ENCODE assay signal across 21 mouse cellular contexts in the genomic region with DNA sequence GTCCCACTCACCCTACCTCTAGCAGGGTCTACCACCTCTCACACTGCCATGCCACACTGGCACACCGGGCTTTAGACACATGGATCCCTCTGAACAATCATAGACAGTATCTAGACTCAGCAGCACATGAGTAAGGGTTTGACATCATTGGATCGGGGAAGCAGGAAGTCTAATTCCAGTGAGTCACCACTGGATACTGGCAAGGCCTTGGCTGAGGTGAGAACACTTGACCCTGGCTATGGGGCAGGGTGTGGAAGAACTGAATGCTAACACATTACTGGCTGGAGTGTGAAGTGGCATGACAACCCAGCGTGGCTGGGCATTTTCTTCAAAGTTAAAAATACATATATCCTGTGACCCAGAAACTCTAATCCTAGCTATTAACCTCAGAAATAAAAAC.
DNase-seq lines count a peak whose midpoint lies in the region; ATAC-seq and TF ChIP-seq lines count a peak whose summit lies in the region.
"Had no signal": no experiment of that assay in that cellular context is flagged by ENCODE, and none has a peak within 500 bp of the region (broad histone marks: within the 10 kb centered on the region; RNA-seq: fewer than 3 reads in every experiment).

No protein-coding gene starts in this region.

- CTCF ChIA-PET in Patski (lab: Charles Lee) = no interaction called here

- WGBS in heart, embryonic 12.5 days = 64% methylated on average over 3 of the region's 3 CpGs
- WGBS in lung, postnatal 0 days = 45% methylated on average over 3 of the region's 3 CpGs
- WGBS in limb, embryonic 10.5 days = 88% methylated on average over 3 of the region's 3 CpGs

- no peak overlapping the region for H3K9ac ChIP-seq in heart, embryonic 12.5 days
- H3K9ac ChIP-seq in lung, postnatal 0 days (replicated peaks; ENCODE audit: low read depth) = no peak overlapping the region
- H3K9ac ChIP-seq: embryonic facial prominence, embryonic 15.5 days; forebrain, postnatal 0 days; heart, embryonic 15.5 days; hindbrain, embryonic 13.5 days; kidney, embryonic 15.5 days; liver, embryonic 14.5 days; neural tube, embryonic 12.5 days had no signal

- no peak overlapping the region for H3K27ac ChIP-seq in heart, embryonic 12.5 days (ENCODE audit: poor library complexity, severe bottlenecking)
- no peak overlapping the region for H3K27ac ChIP-seq in lung, postnatal 0 days (ENCODE audit: low read length)
- H3K27ac ChIP-seq in limb, embryonic 10.5 days = no peak overlapping the region
- H3K27ac ChIP-seq: embryonic facial prominence, embryonic 15.5 days; heart, embryonic 15.5 days; hindbrain, embryonic 13.5 days; kidney, embryonic 15.5 days; liver, embryonic 14.5 days; neural tube, embryonic 12.5 days had no signal

- H3K4me1 ChIP-seq in heart, embryonic 12.5 days (replicated peaks) = peaks cover 21% of the 10 kb centered on the region
- no peaks in the 10 kb centered on the region for H3K4me1 ChIP-seq in lung, postnatal 0 days (ENCODE audit: insufficient read depth, low read depth, low read length)
- peaks cover 22% of the 10 kb centered on the region for H3K4me1 ChIP-seq in limb, embryonic 10.5 days
- H3K4me1 ChIP-seq: embryonic facial prominence, embryonic 15.5 days had no signal

- H3K4me3 ChIP-seq in heart, embryonic 12.5 days = no peak overlapping the region
- no peak overlapping the region for H3K4me3 ChIP-seq in lung, postnatal 0 days (ENCODE audit: low read depth, low read length)
- H3K4me3 ChIP-seq in limb, embryonic 10.5 days = no peak overlapping the region
- H3K4me3 ChIP-seq: embryonic facial prominence, embryonic 15.5 days; heart, embryonic 15.5 days; hindbrain, embryonic 13.5 days; kidney, embryonic 15.5 days; neural tube, embryonic 12.5 days had no signal

- no peaks in the 10 kb centered on the region for H3K27me3 ChIP-seq in heart, embryonic 12.5 days (replicated peaks)
- no peaks in the 10 kb centered on the region for H3K27me3 ChIP-seq in Patski
- no peaks in the 10 kb centered on the region for H3K27me3 ChIP-seq in lung, postnatal 0 days (replicated peaks; ENCODE audit: insufficient read depth, low read length)
- no peaks in the 10 kb centered on the region; the same call in 1 of the 2 replicates for H3K27me3 ChIP-seq in limb, embryonic 10.5 days (ENCODE audit: low read depth, poor library complexity, severe bottlenecking)
- H3K27me3 ChIP-seq: embryonic facial prominence, embryonic 15.5 days; heart, embryonic 15.5 days; hindbrain, embryonic 13.5 days had no signal

- POLR2A ChIA-PET in Patski (lab: Charles Lee) = no interaction called here

- H3K4me2 ChIP-seq in heart, embryonic 12.5 days = no peak overlapping the region
- H3K4me2 ChIP-seq in lung, postnatal 0 days (replicated peaks; ENCODE audit: low read depth, low read length) = no peak overlapping the region
- H3K4me2 ChIP-seq: embryonic facial prominence, embryonic 15.5 days; heart, embryonic 15.5 days; hindbrain, embryonic 13.5 days; kidney, embryonic 15.5 days; neural tube, embryonic 12.5 days had no signal

- no peak for TF ChIP-seq EP300 in lung, postnatal 0 days (IDR thresholded peaks at IDR 0.05)

- no peaks in the 10 kb centered on the region for H3K9me3 ChIP-seq in heart, embryonic 12.5 days (replicated peaks)
- no peaks in the 10 kb centered on the region for H3K9me3 ChIP-seq in lung, postnatal 0 days (ENCODE audit: low read length)
- no peaks in the 10 kb centered on the region for H3K9me3 ChIP-seq in limb, embryonic 10.5 days (replicated peaks)
- H3K9me3 ChIP-seq: embryonic facial prominence, embryonic 15.5 days; heart, embryonic 15.5 days; hindbrain, embryonic 13.5 days; kidney, embryonic 15.5 days; neural tube, embryonic 12.5 days had no signal

- H3K36me3 ChIP-seq in heart, embryonic 12.5 days = no peaks in the 10 kb centered on the region
- H3K36me3 ChIP-seq in lung, postnatal 0 days (ENCODE audit: insufficient read depth, low read length) = no peaks in the 10 kb centered on the region
- H3K36me3 ChIP-seq in limb, embryonic 10.5 days = no peaks in the 10 kb centered on the region
- H3K36me3 ChIP-seq: embryonic facial prominence, embryonic 15.5 days; heart, embryonic 15.5 days; hindbrain, embryonic 13.5 days; kidney, embryonic 15.5 days; neural tube, embryonic 12.5 days had no signal

- TF ChIP-seq CTCF in Patski (IDR thresholded peaks at IDR 0.05) = no peak
- no peak for TF ChIP-seq CTCF in lung, postnatal 0 days (IDR thresholded peaks at IDR 0.05)

- in situ Hi-C loops in Patski (cut with MboI; ENCODE audit: low pct_unique_long_range_greater_than_20kb) = no loop called here

- ATAC-seq in heart, embryonic 12.5 days (ENCODE audit: insufficient number of reproducible peaks, low FRiP score) = no peak
- ATAC-seq in Patski = peak; percentile 47
- ATAC-seq in lung, postnatal 0 days = peak; percentile 75
- ATAC-seq: forebrain, postnatal 0 days had no signal

- peak; percentile 70 for DNase-seq in heart, adult 11 months
- DNase-seq in Patski (ENCODE audit: low read depth, low spot score) = no peak
- peak; percentile 61 for DNase-seq in lung, postnatal 0 days (ENCODE audit: low spot score)
- DNase-seq in cerebellum, adult 11 months = no peak
- no peak for DNase-seq in limb, embryonic 10.5 days (ENCODE audit: low spot score)
- DNase-seq in urinary bladder, adult 2 months (ENCODE audit: low spot score) = no peak
- DNase-seq: cerebellum, adult 8-10 months; forebrain, postnatal 0 days; gastrocnemius, postnatal 25 days; heart, postnatal 36 days; kidney, adult 11 months; kidney, postnatal 4 days; midbrain, embryonic 14.5 days; right cerebral cortex, postnatal 14 days had no signal

Comparison
In these comparisons a context has a peak if more than half of its experiments do, and no peak if none do; other contexts are left out.
1. DNase-seq: peak in heart, adult 11 months (single experiment) and lung, postnatal 0 days (single experiment); none in Patski (single experiment), cerebellum, adult 11 months (single experiment), limb, embryonic 10.5 days (single experiment) and urinary bladder, adult 2 months (single experiment).